Mouse (Mus musculus) lung, postnatal 0 days (tissue): ENCODE measurements around the gene Faap100.

ENCODE experiments used
- CTCF ChIP-seq: IDR thresholded peaks from 2 replicates; pipeline ENCODE4 v1.5.1; 2016; ENCODE audit warnings: antibody characterized with exemption, mild to moderate bottlenecking
- EP300 ChIP-seq: IDR thresholded peaks from 2 replicates; pipeline ENCODE4 v1.6.1; 2016; ENCODE audit warnings: antibody characterized with exemption, mild to moderate bottlenecking, control low read depth

DNA sequence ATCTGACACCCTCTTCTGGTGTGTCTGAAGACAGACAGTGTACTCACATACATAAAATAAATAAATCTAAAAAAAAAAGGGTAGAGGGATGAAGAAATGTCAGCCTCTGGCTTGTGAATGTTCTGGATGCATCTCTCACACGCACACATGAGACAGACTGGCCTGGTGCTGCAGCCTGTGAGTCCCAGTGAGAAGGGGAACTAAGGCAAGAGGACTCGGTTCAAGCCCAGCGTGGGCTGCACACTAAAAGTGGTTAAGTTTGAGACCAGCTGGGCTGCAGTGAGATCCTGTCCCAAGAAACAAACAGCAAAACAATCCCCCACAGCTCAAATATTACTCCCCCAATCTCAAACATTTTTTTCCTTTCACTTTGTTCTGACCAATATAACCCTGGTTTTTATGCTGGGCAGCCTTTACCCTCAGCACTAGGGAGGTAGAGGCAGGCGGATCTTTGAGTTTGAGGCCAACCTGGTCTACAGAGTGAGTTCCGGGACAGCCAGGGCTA is 35.9 kb downstream of the Faap100 start:
- no peak for TF ChIP-seq CTCF
- no peak for TF ChIP-seq EP300
